Mouse (Mus musculus) urinary bladder, postnatal 10 days (tissue): ENCODE measurements around the gene Fer.

Experiments used
- DNase-seq: peaks from one replicate; pipeline ENCODE4 v3.0.0; 2022; ENCODE audit warnings: low spot score

The Fer gene

DNA sequence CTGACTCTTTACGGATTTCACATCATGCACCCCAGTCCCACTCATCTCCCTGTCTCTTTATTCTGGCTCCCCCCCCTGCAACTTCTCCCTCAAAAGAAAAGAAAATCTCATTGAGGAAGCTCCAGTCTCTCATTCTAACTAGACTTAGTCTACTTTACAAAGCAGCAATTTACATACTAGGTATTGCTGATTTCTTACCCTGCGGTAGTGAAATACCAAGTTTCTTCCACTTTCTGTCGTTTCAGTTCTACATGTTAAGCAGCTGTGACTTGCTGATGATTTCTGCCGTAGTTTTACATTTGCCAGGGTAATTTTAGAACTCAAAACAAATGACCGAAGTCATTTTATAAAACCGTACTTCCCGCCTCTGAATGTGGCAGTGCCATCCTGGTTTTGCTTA is 8.9 kb downstream of the Fer start:
- DNase-seq, result no peak

DNA sequence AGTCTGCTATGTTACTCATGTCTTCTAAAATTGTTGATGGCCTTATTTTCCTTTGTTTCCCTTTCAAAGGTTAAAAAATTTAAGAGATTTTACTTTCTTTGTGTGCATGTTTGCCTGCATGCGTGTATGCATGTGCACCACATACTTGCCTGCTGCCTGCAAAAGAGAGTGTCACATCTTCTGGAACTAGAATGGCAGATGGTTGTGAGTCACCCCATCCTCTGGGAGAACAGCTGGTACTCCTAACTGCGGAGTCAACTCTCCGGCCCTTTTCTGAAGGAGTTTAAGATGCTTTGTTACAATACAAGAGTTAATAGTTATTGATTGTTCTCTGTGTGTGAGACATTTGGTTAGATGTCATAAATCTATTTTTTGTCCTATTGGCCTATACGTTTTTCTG is 16.0 kb downstream of the Fer start:
- no peak for DNase-seq

DNA sequence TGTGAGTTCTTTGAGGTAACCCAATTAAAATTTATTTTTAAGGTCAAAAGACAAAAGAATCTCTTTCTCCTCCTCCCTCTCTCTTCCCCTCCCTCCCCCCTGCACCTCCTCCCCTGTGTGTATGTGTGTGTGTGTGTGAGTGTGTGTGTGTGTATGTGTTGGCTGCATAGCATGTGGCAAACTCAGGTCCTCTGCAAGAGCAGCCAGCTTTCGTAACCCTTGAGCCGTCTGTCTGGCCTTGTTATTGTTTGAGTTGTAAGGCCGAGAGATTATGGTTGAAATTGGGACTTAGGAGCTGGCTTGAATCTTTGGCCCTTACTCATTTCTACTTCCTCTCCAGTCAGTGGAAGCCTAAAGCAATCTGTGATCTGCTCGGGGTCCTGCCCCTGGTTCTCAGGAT is 17.1 kb downstream of the Fer start:
- no peak for DNase-seq

DNA sequence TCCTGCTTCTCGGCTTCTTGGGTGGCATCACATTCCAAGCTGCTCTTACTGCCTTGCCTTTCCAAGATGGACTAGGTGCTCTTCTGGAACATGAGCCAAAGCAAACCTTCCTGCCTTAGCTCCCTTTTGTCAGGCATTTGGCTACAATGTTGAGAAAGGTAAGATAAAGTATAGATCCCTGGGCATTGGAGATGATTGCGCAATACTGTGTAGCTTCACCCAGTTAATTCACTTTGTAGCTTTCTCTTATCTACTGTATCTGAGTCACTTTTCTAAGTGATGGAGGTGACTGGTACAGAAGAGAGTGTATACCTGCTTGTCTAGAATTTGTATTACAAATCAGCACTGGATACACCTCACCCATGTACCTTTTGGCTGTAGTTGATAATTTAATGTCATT is 24.1 kb downstream of the Fer start:
- no peak for DNase-seq

DNA sequence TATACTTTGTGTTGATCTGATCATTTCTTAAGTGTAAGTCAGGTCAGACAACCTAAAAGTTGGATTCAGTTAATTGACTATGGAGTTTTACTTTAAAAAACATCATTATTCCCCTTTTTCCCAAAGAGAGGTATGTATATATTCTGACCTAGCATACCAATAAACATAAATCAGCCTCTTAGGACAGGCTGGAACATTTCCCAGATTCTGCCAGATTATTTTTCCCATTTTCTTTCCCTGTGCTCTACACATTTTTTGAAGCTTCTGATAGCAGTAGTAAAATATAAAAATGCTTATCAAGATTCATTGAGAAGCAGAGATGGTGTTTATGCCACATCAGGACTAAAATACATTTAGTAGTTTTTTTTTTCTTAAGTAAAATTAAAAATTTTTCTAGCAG is 27.7 kb downstream of the Fer start:
- no peak for DNase-seq

DNA sequence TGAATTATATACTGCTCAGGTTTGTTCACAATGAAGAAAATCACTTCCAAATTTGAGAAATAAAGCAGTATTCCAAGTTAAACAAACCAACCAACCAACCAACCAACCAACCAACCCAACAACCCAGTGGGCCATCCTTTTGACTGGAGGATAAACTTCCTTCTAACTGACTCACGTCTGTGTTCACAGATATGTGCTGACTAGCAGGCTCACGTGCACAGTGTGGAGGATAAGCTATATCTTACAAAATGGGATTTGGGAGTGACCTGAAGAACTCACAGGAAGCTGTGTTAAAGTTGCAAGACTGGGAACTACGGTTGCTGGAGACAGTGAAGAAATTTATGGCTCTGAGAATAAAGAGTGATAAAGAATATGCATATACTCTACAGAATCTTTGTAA is 33.0 kb downstream of the Fer start:
- DNase-seq, result no peak

DNA sequence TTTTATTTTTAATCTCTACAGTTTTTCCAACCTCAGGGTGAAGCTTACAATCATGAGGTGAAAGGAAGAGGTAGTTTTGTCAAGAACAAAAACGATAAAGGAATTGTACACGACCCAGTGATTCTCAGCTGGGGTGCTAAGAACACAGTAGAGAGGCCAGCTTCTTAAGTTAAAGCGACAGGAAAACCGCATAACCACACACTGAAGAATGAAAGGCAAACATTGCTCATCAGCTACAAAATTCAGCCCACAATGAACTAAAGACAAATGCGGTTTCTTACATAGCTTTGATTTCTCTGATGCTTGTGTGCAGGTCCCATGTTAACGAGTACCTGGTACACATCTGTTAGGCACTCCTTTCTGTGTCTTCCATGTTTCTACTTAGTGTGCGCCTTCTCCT is 34.2 kb downstream of the Fer start:
- DNase-seq, result no peak

DNA sequence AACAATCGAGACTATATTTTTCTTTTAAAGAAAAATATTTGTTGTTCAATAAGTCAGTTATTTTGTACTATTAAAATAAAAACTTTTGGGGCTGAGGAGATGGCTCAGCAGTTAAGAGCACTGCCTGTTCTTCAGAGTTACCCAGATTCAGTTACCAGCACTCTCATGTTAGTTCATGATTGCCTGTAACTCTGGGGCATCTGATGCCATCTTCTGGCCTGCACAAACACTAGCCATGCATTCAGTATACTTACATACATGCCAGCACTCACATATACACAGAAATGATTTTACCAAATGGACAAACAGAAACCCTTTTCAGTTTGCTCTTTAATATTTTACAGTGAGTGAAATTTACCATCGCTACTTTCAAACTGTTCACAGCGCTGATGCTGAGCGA is 46.4 kb downstream of the Fer start:
- DNase-seq, result no peak

DNA sequence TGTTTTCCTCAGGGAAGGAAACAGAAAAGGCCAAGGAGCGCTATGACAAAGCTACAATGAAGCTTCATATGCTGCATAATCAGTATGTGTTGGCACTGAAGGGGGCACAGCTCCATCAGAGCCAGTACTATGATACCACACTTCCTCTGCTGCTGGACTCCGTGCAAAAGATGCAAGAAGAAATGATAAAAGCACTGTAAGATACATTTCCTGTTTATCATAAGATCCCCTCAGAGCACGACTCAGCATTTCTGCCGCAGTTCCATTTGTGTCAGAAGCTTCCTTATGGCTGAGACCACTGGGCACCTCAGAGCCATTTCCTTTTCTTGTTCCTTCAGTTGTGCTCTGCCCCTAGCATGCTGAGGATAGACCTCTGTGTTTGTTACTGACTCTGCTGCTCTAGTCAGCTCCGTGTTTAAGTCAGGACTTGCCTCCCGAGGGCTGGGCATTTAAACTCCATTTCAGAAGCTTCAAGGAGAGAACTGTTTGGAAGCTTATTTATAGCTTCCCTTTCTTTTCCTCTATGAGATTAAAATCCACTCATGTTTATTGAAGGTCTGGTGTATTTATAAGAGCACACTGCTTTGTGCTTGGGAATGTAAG is 58.8 kb downstream of the Fer start:
- no peak for DNase-seq

DNA sequence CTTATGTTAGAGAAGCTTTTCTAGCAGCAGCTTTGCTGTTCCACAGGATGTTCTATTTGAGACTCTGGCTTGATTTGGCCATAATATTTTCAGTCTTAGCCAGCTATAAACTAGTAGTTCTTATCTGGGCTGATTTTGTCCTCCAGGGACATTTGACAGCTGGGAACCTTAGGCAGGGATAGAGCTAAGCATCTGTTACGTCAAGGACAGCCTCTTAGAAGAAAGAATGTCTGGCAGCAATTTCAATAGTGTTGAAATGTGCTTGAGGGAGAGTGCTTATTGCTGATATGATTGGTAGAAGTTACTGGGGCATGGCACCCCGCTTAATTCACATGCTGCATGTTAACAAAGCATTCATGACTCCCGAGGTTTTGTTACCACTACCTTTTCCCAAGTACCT is 62.7 kb downstream of the Fer start:
- no peak for DNase-seq

DNA sequence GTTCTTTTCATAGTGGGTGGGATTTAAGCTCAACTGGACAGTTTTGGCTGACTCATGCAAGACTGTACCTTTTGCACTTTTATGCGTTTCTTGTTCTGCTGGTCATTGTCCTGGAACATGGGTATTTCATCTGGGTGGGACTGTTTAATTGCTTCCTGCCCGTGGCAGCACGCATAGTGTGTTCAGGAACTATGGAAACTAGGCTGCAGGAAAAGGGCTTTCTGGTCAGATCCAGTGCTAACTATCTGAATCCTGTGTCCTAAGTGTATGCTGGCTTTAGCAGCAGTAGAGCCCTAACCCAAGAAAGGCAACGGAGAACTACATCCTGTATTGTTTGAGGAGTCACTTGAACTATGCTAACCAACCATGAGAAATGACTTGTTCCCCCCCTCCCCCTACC is 67.8 kb downstream of the Fer start:
- no peak for DNase-seq

DNA sequence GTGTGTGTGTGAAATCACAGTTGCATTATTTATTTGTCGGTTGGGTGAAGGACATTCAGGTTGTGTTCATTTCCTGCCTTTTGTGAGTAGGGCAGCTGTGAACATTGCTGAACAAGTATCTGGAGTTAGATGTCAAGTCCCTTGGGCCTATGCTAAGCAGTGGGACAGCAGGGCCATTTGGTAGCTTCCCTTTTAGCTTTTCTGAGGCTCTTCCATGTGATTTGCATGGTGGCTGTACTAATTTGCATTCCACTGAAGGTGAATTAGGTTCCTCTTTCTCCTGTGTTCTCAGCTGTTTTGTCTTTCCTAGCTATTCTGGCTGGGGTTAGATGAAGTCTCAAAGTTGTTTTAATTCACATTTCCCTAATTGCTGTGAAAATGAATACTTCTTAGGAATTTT is 68.7 kb downstream of the Fer start:
- DNase-seq, result no peak

DNA sequence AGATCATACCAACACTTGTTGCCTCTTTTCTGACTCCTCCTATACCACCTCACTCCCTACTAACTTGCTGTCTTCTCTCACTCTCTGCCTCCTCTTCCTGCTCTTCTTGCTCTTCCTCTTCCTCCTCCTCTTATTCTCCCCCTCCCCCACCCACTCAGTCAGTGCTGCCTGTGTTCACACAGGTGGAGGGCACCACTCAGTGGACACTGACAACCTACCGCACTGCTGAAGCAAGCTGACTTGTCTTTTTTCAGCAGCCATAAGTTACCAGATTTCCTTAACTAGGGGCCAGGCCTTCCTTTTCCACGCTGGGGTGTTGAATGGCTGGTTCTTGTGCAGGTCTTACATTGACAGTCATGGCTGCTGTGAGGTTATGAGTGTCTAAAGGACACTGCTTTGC is 72.5 kb downstream of the Fer start:
- DNase-seq, result no peak

DNA sequence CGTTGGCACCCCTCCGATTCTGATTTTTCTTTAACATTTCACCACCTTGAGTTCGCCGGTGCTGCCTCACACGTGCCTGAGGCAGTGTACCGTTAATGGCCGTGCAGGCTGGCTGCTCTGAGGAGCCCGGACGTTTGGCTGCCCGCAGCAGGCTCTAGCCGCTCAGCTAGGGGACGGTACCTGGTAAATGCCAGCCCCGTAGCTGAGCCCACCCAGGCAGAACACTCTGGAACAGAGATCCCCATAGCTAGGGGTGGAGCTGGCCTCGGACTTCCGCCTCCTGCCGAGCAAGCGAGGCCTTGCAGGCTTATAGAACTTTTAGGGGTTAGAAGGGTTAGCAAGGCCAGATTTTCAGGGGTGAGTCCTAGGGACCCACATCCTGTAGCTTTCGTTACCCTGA is 75.0 kb downstream of the Fer start:
- no peak for DNase-seq

DNA sequence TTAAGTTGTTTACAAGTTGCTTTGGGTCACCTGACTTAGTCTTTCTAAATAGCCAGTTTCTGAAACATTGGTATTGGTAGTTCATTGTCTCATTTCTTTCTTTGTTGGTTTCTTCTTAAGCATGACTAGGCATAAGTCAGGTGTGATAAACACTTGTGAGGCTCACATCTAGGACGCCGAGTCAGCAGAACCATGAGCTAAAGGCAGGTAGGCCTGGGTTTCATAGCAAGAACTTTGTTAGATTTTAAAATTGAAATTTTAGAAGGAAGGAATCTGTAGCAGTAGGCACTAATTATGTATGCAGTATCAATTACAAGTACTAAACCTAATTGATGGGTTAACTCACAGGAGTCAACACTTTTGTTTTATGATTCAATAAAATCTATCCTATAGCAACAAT is 83.9 kb downstream of the Fer start:
- no peak for DNase-seq

DNA sequence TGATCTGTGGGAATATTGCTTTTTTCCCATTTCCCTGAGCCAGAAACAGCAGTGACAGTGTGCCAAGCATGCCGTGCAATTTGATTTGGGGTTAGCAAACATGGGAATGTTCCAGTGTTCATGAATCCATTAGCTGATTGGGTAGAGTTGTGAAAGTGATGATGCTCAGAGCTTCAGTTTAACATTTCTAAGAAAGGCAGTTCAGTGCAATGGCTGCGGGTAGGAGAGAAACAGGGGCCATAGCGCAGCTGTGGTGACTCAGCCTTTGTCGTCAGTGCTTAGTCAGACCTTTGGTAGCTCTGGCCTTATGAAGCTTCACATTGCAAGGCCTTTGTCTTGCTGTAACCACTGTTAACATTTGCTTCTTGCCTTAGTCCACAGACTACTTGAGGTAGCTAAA is 85.9 kb downstream of the Fer start:
- DNase-seq, result no peak

DNA sequence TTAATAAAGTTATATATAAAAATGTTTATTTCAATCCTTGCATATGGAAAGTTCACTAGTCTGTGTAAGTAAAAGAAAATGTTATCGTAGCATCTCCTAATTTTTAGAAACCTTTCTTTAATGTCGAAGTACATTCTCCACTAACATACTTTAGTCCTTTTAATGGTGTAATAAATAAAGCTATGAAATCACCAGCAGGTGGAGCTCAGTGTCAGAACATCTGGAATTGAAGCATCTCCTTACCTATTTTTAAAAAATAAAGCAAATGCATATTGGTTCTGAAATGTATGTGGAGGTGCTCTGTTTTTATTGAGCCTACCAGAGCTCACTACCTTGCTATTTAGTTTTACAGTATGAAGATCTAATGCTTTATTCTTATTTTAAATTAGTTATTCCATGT is 88.6 kb downstream of the Fer start:
- DNase-seq, result no peak

DNA sequence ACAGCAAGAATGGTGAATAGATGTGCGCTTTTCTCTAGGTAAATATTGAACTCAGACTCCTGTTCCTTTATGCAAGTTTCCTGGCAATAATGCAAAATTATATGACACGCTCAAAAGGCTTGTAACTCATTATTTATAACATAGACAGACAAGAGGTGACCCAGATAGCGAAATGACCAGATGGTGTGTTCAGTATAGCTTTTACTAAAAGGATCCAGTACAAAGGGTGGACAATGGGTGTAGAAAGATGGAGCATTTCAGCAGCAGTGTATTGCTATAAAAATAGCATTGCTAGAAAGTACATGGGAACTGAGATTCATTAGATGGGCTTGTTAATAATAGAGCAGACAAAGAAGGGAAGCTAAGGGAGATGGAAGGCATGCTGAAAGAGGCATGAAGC is 104.2 kb downstream of the Fer start:
- DNase-seq, result no peak

DNA sequence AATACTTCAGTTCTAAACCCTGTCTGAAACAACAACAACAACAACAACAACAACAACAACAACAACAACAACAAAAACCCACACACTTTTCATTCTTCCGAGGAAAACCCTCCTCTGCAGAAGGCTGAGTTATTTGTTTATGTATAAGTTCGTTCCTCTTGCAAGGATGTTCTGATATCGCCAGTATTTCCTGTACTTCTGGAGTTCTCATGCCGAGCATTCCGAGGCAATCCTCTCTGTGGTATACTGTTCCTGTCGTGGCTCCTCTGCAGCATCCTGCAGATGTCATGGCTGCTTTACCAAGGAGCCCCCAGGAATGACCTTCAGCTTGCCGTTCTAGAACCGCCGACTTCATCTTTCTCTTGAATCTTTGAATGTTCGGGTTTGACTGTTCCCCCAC is 106.6 kb downstream of the Fer start:
- DNase-seq, result no peak

DNA sequence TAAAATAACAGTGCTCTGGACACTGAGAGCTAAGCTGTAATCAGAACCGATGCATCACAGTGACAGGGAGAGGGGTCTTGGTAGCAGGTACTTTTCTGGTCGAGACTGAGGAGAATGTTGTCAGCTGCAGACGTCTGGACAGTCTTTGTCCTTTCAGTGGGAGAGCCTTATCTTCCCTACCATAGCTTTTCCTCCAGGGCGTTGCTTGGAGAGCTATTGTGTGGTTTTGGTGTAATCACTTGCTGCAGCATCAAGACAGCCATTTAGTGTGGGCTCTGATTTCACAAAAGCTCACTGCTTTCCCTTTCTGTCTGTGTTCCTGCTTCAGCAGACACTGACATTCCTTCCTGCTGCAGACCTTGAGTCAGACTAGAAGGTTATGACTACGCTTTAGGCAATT is 107.4 kb downstream of the Fer start:
- no peak for DNase-seq

DNA sequence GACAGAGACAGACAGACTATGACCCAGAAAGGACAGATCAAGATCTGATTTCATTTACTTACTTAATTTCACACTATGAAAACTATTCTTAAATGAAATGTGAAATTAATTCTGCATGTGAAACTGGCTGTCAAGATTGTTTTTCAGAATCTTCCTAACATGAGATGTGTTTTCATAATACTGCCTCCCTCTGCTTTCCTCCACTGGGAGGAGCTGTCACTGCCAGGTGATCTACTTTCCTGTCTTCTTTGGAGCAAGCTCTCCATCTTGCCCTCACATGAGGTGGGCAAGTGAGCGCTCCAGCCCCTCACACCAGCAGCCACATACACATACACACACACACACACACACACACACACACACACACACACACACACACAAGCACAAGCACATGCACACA is 108.1 kb downstream of the Fer start:
- no peak for DNase-seq

DNA sequence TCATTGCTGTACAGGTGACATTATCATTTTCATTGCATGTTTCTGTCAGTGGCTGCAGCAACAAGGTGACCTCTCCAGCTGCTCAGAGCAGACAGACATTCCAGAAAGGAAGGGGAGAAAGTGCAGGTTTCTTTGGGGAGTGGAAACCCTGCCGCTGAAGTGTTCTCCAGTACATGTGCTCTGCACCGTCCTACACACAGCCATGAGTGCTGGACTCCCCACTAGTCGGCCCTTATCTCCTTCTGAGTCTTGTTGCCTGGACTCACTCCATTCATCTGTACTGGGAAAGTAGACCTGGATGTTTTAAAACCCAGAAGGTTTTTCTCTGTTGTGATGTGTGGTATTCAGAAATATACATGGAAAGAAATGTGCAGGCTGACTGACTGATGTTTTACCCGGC is 109.3 kb downstream of the Fer start:
- DNase-seq, result no peak

DNA sequence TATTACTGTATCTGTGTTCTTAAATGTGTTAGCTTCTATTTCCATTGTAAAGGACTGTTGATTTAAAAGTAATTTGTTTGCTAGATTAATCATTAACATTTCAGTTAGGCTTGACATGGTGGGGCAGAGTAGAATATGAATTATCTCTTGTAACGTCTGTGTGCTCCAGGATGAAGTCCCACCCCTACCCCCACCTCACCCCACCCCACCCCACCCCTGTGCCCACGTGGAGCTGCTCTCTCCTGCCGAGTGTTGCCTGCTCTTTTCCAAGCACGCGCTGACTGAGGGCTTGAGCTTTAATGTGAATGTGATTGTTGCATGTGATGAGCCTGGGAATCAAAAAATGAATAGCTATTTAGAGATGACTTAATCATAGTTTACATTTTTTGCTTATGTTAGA is 110.9 kb downstream of the Fer start:
- DNase-seq, result no peak

DNA sequence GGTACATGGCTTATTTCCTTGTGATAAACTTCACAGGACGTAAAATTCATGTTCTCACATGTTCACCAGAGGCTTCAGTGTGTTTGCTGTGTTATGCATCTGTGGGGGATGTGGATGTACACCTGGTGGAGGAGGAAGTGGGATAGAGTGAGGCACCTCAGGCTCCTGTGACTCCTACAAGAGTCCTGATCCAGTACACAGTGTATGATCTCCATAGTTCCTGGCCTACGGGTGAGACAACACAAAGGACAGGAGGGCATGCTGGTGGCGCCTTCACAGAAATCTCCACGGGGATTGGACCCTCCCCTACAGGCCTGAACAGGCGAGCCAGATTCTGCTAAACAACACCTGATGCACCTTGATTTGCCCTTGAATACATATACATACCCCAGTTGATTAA is 111.4 kb downstream of the Fer start:
- DNase-seq, result no peak
